ENCODE assay signal across 15 mouse cellular contexts in the genomic region with DNA sequence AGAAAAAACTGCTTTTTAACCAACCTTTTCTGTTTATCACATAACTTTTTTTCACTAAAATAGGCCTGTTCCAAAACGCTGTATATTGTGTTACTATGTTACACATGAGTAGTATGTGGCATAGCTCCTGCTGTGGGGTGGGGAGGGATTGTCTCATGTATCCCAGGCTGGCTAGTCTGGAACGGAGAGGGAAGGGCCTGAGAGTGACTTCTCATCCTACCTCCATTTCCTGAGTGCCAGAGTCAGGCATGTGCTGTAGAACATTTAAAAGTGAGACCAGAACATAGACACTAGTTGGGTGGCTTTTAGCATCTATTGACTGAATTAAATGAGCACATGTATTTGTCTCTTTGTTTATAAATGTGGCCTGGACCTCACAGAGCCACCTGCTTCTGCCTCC. TPM values are rescaled to one million over a fixed set of nuclear protein-coding genes. Genes with fewer than 3 reads are reported as not detected.
DNase-seq lines count a peak whose midpoint lies in the region; ATAC-seq and TF ChIP-seq lines count a peak whose summit lies in the region.
"Had no signal": no experiment of that assay in that cellular context is flagged by ENCODE, and none has a peak within 500 bp of the region (broad histone marks: within the 10 kb centered on the region; RNA-seq: fewer than 3 reads in every experiment).

No protein-coding gene starts in this region.

- no peak overlapping the region for H3K9ac ChIP-seq in kidney, postnatal 0 days (ENCODE audit: low read depth, low read length)
- no peak overlapping the region for H3K9ac ChIP-seq in intestine, embryonic 15.5 days

- TF ChIP-seq CTCF in kidney, postnatal 0 days (IDR thresholded peaks at IDR 0.05; ENCODE audit: low read depth) = no peak
- TF ChIP-seq CTCF in E14TG2a.4 (conservative IDR thresholded peaks at IDR 0.05; ENCODE audit: low read length) = no peak

- ATAC-seq in kidney, postnatal 0 days (replicated peaks; ENCODE audit: low FRiP score, low read depth) = no peak
- ATAC-seq in intestine, embryonic 15.5 days = no peak
- ATAC-seq: activated CD4-positive, CD25-positive, alpha-beta regulatory T cell, adult 4 months had no signal

- 44% methylated on average over 2 of the region's 2 CpGs for WGBS in kidney, postnatal 0 days
- 54% methylated on average over 2 of the region's 2 CpGs for WGBS in intestine, embryonic 15.5 days

- no peaks in the 10 kb centered on the region for H3K27me3 ChIP-seq in kidney, postnatal 0 days (ENCODE audit: insufficient read depth, low read length)
- H3K27me3 ChIP-seq in E14TG2a.4 (ENCODE audit: insufficient read depth, low read length) = no peaks in the 10 kb centered on the region
- H3K27me3 ChIP-seq in intestine, embryonic 15.5 days (replicated peaks) = no peaks in the 10 kb centered on the region
- H3K27me3 ChIP-seq: embryonic facial prominence, embryonic 12.5 days had no signal

- H3K4me2 ChIP-seq in kidney, postnatal 0 days (ENCODE audit: low read length) = peak overlapping the region; percentile 30
- peak overlapping the region; percentile 36 for H3K4me2 ChIP-seq in intestine, embryonic 15.5 days (replicated peaks)

- no peak overlapping the region for H3K4me3 ChIP-seq in kidney, postnatal 0 days (replicated peaks; ENCODE audit: low read depth, low read length)
- H3K4me3 ChIP-seq in E14TG2a.4 (replicated peaks; ENCODE audit: low read length) = peak overlapping the region; percentile 18; the same call in 1 of the 2 replicates
- no peak overlapping the region for H3K4me3 ChIP-seq in intestine, embryonic 15.5 days (replicated peaks)

- H3K36me3 ChIP-seq in kidney, postnatal 0 days (ENCODE audit: insufficient read depth, low read length) = 0 out of 2 replicates have a peak, but pooled peaks cover 3% of the 10 kb centered on the region
- peaks cover 12% of the 10 kb centered on the region for H3K36me3 ChIP-seq in E14TG2a.4 (ENCODE audit: insufficient read depth, low read length)
- H3K36me3 ChIP-seq in intestine, embryonic 15.5 days = no peaks in the 10 kb centered on the region

- no peaks in the 10 kb centered on the region for H3K9me3 ChIP-seq in kidney, postnatal 0 days (replicated peaks; ENCODE audit: low read length)
- H3K9me3 ChIP-seq in E14TG2a.4 (ENCODE audit: low read length) = no peaks in the 10 kb centered on the region
- H3K9me3 ChIP-seq in intestine, embryonic 15.5 days = no peaks in the 10 kb centered on the region; the same call in 1 of the 2 replicates
- H3K9me3 ChIP-seq: embryonic facial prominence, embryonic 12.5 days; G1E had no signal

- peak; percentile 53 for DNase-seq in adrenal gland, adult 2 months
- no peak for DNase-seq in adrenal gland, postnatal 4 days (ENCODE audit: low spot score in 2 of 2)
- no peak for DNase-seq in kidney, postnatal 0 days (ENCODE audit: low spot score)
- no peak for DNase-seq in kidney, postnatal 10 days
- DNase-seq in thymus, postnatal 36 days = no peak
- DNase-seq in kidney, postnatal 36 days = no peak
- DNase-seq: cerebellum, postnatal 10 days; kidney, adult 2 months; left cerebral cortex, postnatal 4 days; lung, postnatal 36 days had no signal

- H3K27ac ChIP-seq in kidney, postnatal 0 days = no peak overlapping the region
- H3K27ac ChIP-seq in intestine, embryonic 15.5 days = no peak overlapping the region
- H3K27ac ChIP-seq: embryonic facial prominence, embryonic 12.5 days had no signal

- H3K4me1 ChIP-seq in kidney, postnatal 0 days (replicated peaks; ENCODE audit: insufficient read depth, low read length) = peaks cover 9% of the 10 kb centered on the region; the same call in 1 of the 2 replicates
- peaks cover 60% of the 10 kb centered on the region for H3K4me1 ChIP-seq in E14TG2a.4 (replicated peaks; ENCODE audit: low read depth, low read length)
- H3K4me1 ChIP-seq in intestine, embryonic 15.5 days (replicated peaks) = peaks cover 7% of the 10 kb centered on the region; the same call in 1 of the 2 replicates

RNA-seq across cellular contexts. Expression of gene Mob4, which starts 2.1 kb away (rescaled TPM):
- total RNA-seq in adrenal gland, adult 2 months (2021) = 100 to 1,000 TPM; 136 to 390 TPM
- polyA plus RNA-seq in adrenal gland, adult 2 months (2012; rRNA removed) = 14.5 and 24.4 TPM in 2 replicates
- 100 to 1,000 TPM; 175 to 181 TPM for total RNA-seq in adrenal gland, postnatal 4 days (2021)
- 122 TPM in 2 replicates for polyA plus RNA-seq in kidney, postnatal 0 days (2015; fragmentation: Nextera tagmentation; extraction: Ambion mirVana)
- polyA plus RNA-seq in intestine, embryonic 15.5 days (2015; fragmentation: Nextera tagmentation; extraction: Ambion mirVana) = 143 and 152 TPM in 2 replicates

RNA-seq across cellular contexts. Expression of gene Hspd1, which starts 45.1 kb away (rescaled TPM):
- 1,000 to 10,000 TPM; 1,172 to 1,353 TPM for total RNA-seq in adrenal gland, adult 2 months (2021)
- polyA plus RNA-seq in adrenal gland, adult 2 months (2012; rRNA removed) = 38.9 and 40.1 TPM in 2 replicates
- total RNA-seq in adrenal gland, postnatal 4 days (2021) = 100 to 1,000 TPM; 727 to 733 TPM
- 315 and 358 TPM in 2 replicates for polyA plus RNA-seq in kidney, postnatal 0 days (2015; fragmentation: Nextera tagmentation; extraction: Ambion mirVana)
- polyA plus RNA-seq in intestine, embryonic 15.5 days (2015; fragmentation: Nextera tagmentation; extraction: Ambion mirVana) = 702 and 739 TPM in 2 replicates

RNA-seq across cellular contexts. Expression of gene Hspe1, which starts 45.2 kb away (rescaled TPM):
- 100 to 1,000 TPM; 618 to 826 TPM for total RNA-seq in adrenal gland, adult 2 months (2021)
- polyA plus RNA-seq in adrenal gland, adult 2 months (2012; rRNA removed) = 64.2 and 81.1 TPM in 2 replicates
- total RNA-seq in adrenal gland, postnatal 4 days (2021) = 100 to 1,000 TPM; 424 to 448 TPM
- polyA plus RNA-seq in kidney, postnatal 0 days (2015; fragmentation: Nextera tagmentation; extraction: Ambion mirVana) = 528 and 576 TPM in 2 replicates
- 753 and 881 TPM in 2 replicates for polyA plus RNA-seq in intestine, embryonic 15.5 days (2015; fragmentation: Nextera tagmentation; extraction: Ambion mirVana)
